Mouse (Mus musculus) olfactory bulb, adult 2 months (tissue): Measurements from ENCODE around the gene Zfp316.

Experiments used
- CTCF ChIP-seq: fragments of 200-500 bp; IDR thresholded peaks from 2 replicates; pipeline ENCODE4 v1.5.1; 2012; ENCODE audit warnings: low read depth, mild to moderate bottlenecking, low read length, moderate library complexity; ENCODE audit not compliant: insufficient read depth
- POLR2A ChIP-seq: fragments of 200-500 bp; IDR thresholded peaks from 2 replicates; pipeline ENCODE4 v1.6.1; 2012; ENCODE audit warnings: mild to moderate bottlenecking, low read depth, low read length, moderate library complexity; ENCODE audit not compliant: insufficient read depth

- TF ChIP-seq POLR2A (no peak), CTCF (no peak)
These were observed 8.2 kb downstream of the Zfp316 start for GRCm38 (mm10) chr5:143261636-143262035.
